Comparison of ENCODE assay signal across 16 mouse cellular contexts in genomic region chr16:91217948-91218347, GRCm38 (mm10). TPM values are rescaled to one million over a fixed set of nuclear protein-coding genes. Genes with fewer than 3 reads are reported as not detected.
DNase-seq lines count a peak whose midpoint lies in the region; ATAC-seq and TF ChIP-seq lines count a peak whose summit lies in the region.
"Had no signal": no experiment of that assay in that cellular context is flagged by ENCODE, and none has a peak within 500 bp of the region (broad histone marks: within the 10 kb centered on the region; RNA-seq: fewer than 3 reads in every experiment).

No protein-coding gene starts in this region.

- peak; percentile 37 for TF ChIP-seq CTCF in kidney, postnatal 0 days (IDR thresholded peaks at IDR 0.05; ENCODE audit: low read depth)

- ATAC-seq in kidney, postnatal 0 days (replicated peaks; ENCODE audit: low FRiP score, low read depth) = no peak
- no peak for ATAC-seq in kidney, embryonic 16.5 days (ENCODE audit: low FRiP score, low TSS enrichment)

- WGBS in kidney, postnatal 0 days = 79% methylated on average over 6 of the region's 6 CpGs
- WGBS in kidney, embryonic 16.5 days = 81% methylated on average over 6 of the region's 6 CpGs

- H3K4me1 ChIP-seq in kidney, postnatal 0 days (replicated peaks; ENCODE audit: insufficient read depth, low read length) = no peaks in the 10 kb centered on the region
- 0 out of 2 replicates have a peak, but pooled peaks cover 5% of the 10 kb centered on the region for H3K4me1 ChIP-seq in kidney, embryonic 16.5 days (ENCODE audit: insufficient read depth, low read length)
- H3K4me1 ChIP-seq: liver, embryonic 13.5 days had no signal

- no peak overlapping the region for H3K4me3 ChIP-seq in kidney, postnatal 0 days (replicated peaks; ENCODE audit: low read depth, low read length)
- H3K4me3 ChIP-seq in kidney, embryonic 16.5 days (ENCODE audit: low read length) = no peak overlapping the region
- H3K4me3 ChIP-seq: erythroblast, embryonic 14.5 days; heart, embryonic 13.5 days; hindbrain, embryonic 13.5 days; liver, embryonic 13.5 days had no signal

- H3K9ac ChIP-seq in kidney, postnatal 0 days (ENCODE audit: low read depth, low read length) = no peak overlapping the region
- H3K9ac ChIP-seq in kidney, embryonic 16.5 days (replicated peaks; ENCODE audit: low read length) = no peak overlapping the region
- H3K9ac ChIP-seq: heart, embryonic 13.5 days; hindbrain, embryonic 13.5 days; liver, embryonic 13.5 days had no signal

- no peak overlapping the region for H3K27ac ChIP-seq in kidney, postnatal 0 days
- no peak overlapping the region for H3K27ac ChIP-seq in kidney, embryonic 16.5 days (ENCODE audit: low read length)
- H3K27ac ChIP-seq: heart, embryonic 13.5 days; hindbrain, embryonic 13.5 days; liver, embryonic 13.5 days had no signal

- H3K4me2 ChIP-seq in kidney, postnatal 0 days (ENCODE audit: low read length) = no peak overlapping the region
- H3K4me2 ChIP-seq in kidney, embryonic 16.5 days (replicated peaks; ENCODE audit: low read depth, low read length) = no peak overlapping the region
- H3K4me2 ChIP-seq: heart, embryonic 13.5 days; hindbrain, embryonic 13.5 days; liver, embryonic 13.5 days had no signal

- peaks cover 67% of the 10 kb centered on the region for H3K27me3 ChIP-seq in kidney, postnatal 0 days (ENCODE audit: insufficient read depth, low read length)
- peaks cover 92% of the 10 kb centered on the region for H3K27me3 ChIP-seq in kidney, embryonic 16.5 days (ENCODE audit: insufficient read depth, low read length)

- no peaks in the 10 kb centered on the region for H3K9me3 ChIP-seq in kidney, postnatal 0 days (replicated peaks; ENCODE audit: low read length)
- peaks cover 7% of the 10 kb centered on the region; the same call in 1 of the 2 replicates for H3K9me3 ChIP-seq in kidney, embryonic 16.5 days (ENCODE audit: low read length)
- H3K9me3 ChIP-seq: liver, embryonic 13.5 days had no signal

- H3K36me3 ChIP-seq in kidney, postnatal 0 days (ENCODE audit: insufficient read depth, low read length) = no peaks in the 10 kb centered on the region
- H3K36me3 ChIP-seq in kidney, embryonic 16.5 days (ENCODE audit: insufficient read depth, low read length) = no peaks in the 10 kb centered on the region
- H3K36me3 ChIP-seq: heart, embryonic 13.5 days; hindbrain, embryonic 13.5 days; liver, embryonic 13.5 days had no signal

- DNase-seq in kidney, postnatal 0 days (ENCODE audit: low spot score) = no peak
- DNase-seq in thymus, postnatal 4 days = peak; percentile 26
- DNase-seq in thymus, postnatal 0 days (ENCODE audit: low spot score) = no peak
- DNase-seq in NIH3T3 (ENCODE audit: low read depth) = peak; percentile 4
- DNase-seq in cerebellum, adult 9-11 months = no peak
- DNase-seq in retina, embryonic 14.5 days (ENCODE audit: low spot score) = no peak
- DNase-seq: cerebellum, adult 18-20 months; gastrocnemius, postnatal 36 days; kidney, adult 9 months; liver, embryonic 13.5 days; midbrain, embryonic 14.5 days; thymus, adult 18-20 months had no signal

RNA-seq across cellular contexts. Expression of gene Olig2, which starts 7.3 kb away (rescaled TPM):
- not detected in 2 replicates for polyA plus RNA-seq in kidney, postnatal 0 days (2015; fragmentation: Nextera tagmentation; extraction: Ambion mirVana)
- not detected in 2 replicates for polyA plus RNA-seq in kidney, embryonic 16.5 days (2015; fragmentation: Nextera tagmentation; extraction: Ambion mirVana)
- 0.05 TPM in 1 of 2 replicates, not detected in the other for polyA plus RNA-seq in thymus, postnatal 0 days (2015; fragmentation: Nextera tagmentation; extraction: Ambion mirVana)
- polyA plus RNA-seq: erythroblast, embryonic 14.5 days; heart, embryonic 13.5 days; liver, embryonic 13.5 days had no signal

RNA-seq across cellular contexts. Expression of gene Olig1, which starts 51.6 kb away (rescaled TPM):
- 0.14 and 0.15 TPM in 2 replicates for polyA plus RNA-seq in kidney, postnatal 0 days (2015; fragmentation: Nextera tagmentation; extraction: Ambion mirVana)
- 0.14 TPM in 1 of 2 replicates, not detected in the other for polyA plus RNA-seq in kidney, embryonic 16.5 days (2015; fragmentation: Nextera tagmentation; extraction: Ambion mirVana)
- 0.13 and 0.16 TPM in 2 replicates for polyA plus RNA-seq in thymus, postnatal 0 days (2015; fragmentation: Nextera tagmentation; extraction: Ambion mirVana)
- polyA plus RNA-seq: erythroblast, embryonic 14.5 days; heart, embryonic 13.5 days had no signal

Comparison
In these comparisons a context has a peak if more than half of its experiments do, and no peak if none do; other contexts are left out.
1. DNase-seq: peak in thymus, postnatal 4 days (single experiment) and NIH3T3 (single experiment); none in kidney, postnatal 0 days (single experiment), thymus, postnatal 0 days (single experiment), cerebellum, adult 9-11 months (single experiment) and retina, embryonic 14.5 days (single experiment).